Mouse (Mus musculus): ENCODE data around the gene Phf19. TPM values are rescaled to one million over a fixed set of nuclear protein-coding genes. Genes with fewer than 3 reads are reported as not detected.

Phf19 gene
- polyA plus RNA-seq (2014; fragmentation: Illumina TruSeq; extraction: RNeasy Lipid Tissue Mini Kit (QIAGEN cat#74804); ENCODE audit: low read depth, low replicate concordance) = 10.8 TPM

DNA sequence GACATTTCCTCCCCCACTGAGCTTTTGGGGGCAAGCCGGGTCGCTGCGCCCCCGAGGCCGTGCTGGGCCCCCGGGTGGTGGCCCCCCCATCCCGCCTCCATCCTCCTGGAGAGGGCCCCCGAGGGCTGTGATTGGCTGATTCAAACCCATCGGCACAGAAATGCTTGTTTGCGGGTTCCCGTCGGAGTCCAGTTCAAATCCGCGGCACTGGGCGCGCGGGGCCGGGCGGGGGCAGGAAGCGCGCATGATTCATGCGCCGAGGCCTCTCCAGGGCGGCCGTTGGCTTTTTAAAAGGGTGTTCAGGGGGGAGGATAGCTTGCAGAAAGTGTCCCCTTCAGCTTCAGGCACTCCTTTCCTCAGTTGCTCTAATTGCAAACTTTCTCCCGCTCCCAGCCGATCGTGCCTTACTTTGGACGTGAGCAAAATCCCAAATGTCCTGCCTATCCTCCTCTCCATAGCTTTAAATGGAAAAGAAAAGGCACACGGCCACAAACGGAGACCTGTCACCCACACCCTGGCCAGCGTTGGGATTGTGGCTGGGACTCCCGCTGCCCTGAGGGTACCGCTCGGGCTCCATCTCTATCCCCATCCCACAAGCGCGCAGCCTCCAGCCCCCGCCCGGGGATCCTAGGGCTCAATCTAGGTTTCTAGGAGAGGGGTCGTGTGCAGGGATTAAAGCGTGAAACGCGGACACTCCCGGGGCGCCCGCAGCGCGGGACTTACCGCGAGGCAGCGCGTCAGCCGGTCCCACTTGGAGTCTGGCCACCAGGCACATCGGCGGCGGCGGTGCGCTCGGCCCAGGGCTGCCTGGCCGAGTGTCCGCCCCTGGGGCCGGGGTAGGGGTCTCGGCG is at the start of gene Phf19:
Phf19 (minus strand) TSS at position 809 of the 851 bp plus-strand sequence.

DNA sequence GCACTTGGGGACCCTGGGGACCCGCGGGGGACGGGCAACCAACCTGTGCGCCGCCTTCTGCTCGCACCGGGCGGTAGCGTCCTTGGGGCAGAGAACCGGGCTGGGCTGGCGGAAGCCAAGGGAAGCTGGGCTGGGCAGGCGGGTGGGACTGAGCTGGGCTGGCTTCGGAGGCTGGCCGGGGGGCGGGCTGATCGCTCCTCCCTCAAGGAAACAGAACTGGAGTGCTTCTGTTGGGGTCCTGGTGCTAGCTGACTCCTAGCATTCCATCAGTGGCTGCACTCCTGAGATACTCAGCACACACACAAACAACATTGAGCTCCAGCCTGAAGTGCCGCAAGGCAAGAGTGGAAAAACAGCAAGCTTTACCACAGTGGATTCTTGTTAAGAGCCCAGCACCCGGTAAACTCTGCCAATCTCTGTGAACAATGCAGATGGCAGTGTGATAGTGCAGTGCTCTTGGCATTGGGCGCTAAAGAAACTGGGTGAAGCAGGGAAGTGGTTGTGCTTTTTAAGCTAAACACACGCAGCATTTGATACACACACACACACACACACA is 47.7 kb upstream of the Phf19 start, which contains the start of gene Traf1:
Traf1 (minus strand) TSS at position 292 of the 556 bp plus-strand sequence.

DNA sequence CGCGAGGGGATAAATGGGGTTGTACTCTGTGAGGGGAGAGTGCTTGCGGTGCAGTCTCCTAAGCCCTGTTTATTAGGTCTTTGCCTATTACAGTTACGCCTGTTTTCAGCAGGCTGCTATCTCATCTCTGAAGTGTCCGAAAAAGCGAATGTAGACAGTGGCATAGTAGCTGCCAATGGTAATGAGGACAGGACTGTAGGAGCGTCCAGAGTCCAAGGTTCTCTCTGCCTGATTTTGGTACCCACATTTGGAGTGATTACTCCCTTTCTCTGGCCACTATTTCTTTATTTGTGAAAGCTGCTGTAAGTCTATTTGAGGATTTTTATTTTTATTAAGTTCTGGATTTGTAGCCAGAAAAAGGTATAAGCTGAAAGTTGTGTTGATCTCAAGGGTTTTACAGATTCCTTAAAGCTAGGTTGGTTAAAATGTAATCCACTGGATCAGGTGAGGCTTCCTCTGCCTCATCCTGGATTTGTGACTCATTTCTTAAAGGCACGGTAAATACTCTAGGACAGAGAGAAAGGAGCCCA is 38.9 kb downstream of the Phf19 start, which contains the start of gene Psmd5:
Psmd5 (minus strand) TSS at position 153 of the 530 bp plus-strand sequence.

GRCm38 (mm10) chr2:34874271-34874670 is 39.6 kb downstream of the Phf19 start, which contains the start of gene Cutal:
Gene Cutal, plus strand, starts transcription at chr2:34874396.

Other genes starting within 250 kb of the Phf19 start
- gene Gapvd1, start 158.8 kb downstream of the Phf19 start, polyA plus RNA-seq (2014; fragmentation: Illumina TruSeq; extraction: RNeasy Lipid Tissue Mini Kit (QIAGEN cat#74804); ENCODE audit: low read depth, low replicate concordance) = 44.0 TPM
- 1,035 TPM for gene Hspa5, start 142.1 kb downstream of the Phf19 start, polyA plus RNA-seq (2014; fragmentation: Illumina TruSeq; extraction: RNeasy Lipid Tissue Mini Kit (QIAGEN cat#74804); ENCODE audit: low read depth, low replicate concordance)
- 30.7 TPM for gene Rabepk, start 114.1 kb downstream of the Phf19 start, polyA plus RNA-seq (2014; fragmentation: Illumina TruSeq; extraction: RNeasy Lipid Tissue Mini Kit (QIAGEN cat#74804); ENCODE audit: low read depth, low replicate concordance)
- 60.8 TPM for gene Fbxw2, start 87.7 kb downstream of the Phf19 start, polyA plus RNA-seq (2014; fragmentation: Illumina TruSeq; extraction: RNeasy Lipid Tissue Mini Kit (QIAGEN cat#74804); ENCODE audit: low read depth, low replicate concordance)
- gene Gm34653, start 81.0 kb downstream of the Phf19 start, polyA plus RNA-seq (2014; fragmentation: Illumina TruSeq; extraction: RNeasy Lipid Tissue Mini Kit (QIAGEN cat#74804); ENCODE audit: low read depth, low replicate concordance) = not detected
- gene Cutal, start 39.6 kb downstream of the Phf19 start, polyA plus RNA-seq (2014; fragmentation: Illumina TruSeq; extraction: RNeasy Lipid Tissue Mini Kit (QIAGEN cat#74804); ENCODE audit: low read depth, low replicate concordance) = 13.7 TPM
- 31.7 TPM for gene Psmd5, start 39.1 kb downstream of the Phf19 start, polyA plus RNA-seq (2014; fragmentation: Illumina TruSeq; extraction: RNeasy Lipid Tissue Mini Kit (QIAGEN cat#74804); ENCODE audit: low read depth, low replicate concordance)
- 4.2 TPM for gene Traf1, start 47.7 kb upstream of the Phf19 start, polyA plus RNA-seq (2014; fragmentation: Illumina TruSeq; extraction: RNeasy Lipid Tissue Mini Kit (QIAGEN cat#74804); ENCODE audit: low read depth, low replicate concordance)
- not detected for gene Hc, start 147.4 kb upstream of the Phf19 start, polyA plus RNA-seq (2014; fragmentation: Illumina TruSeq; extraction: RNeasy Lipid Tissue Mini Kit (QIAGEN cat#74804); ENCODE audit: low read depth, low replicate concordance)
- gene AI182371, start 187.5 kb upstream of the Phf19 start, polyA plus RNA-seq (2014; fragmentation: Illumina TruSeq; extraction: RNeasy Lipid Tissue Mini Kit (QIAGEN cat#74804); ENCODE audit: low read depth, low replicate concordance) = 0.47 TPM
- 16.8 TPM for gene Cntrl, start 195.5 kb upstream of the Phf19 start, polyA plus RNA-seq (2014; fragmentation: Illumina TruSeq; extraction: RNeasy Lipid Tissue Mini Kit (QIAGEN cat#74804); ENCODE audit: low read depth, low replicate concordance)